Mouse (Mus musculus) intestine, embryonic 16.5 days (tissue): ENCODE results near the gene Cfdp1. TPM values are rescaled to one million over a fixed set of nuclear protein-coding genes. Genes with fewer than 3 reads are reported as not detected.

Experiments
- ATAC-seq: fragments of 200-750 bp; cut with Nextera tagmentation; 2 replicates; pipeline ENCODE4 v1.8.0; 2017; ENCODE audit warnings: moderate TSS enrichment, moderate library complexity
- H3K27ac ChIP-seq: fragments of 300-500 bp; sonication (generic); 2 replicates; pipeline ENCODE4 v1.5.1; 2014; ENCODE audit warnings: mild to moderate bottlenecking, low read length
- H3K27me3 ChIP-seq: fragments of 300-500 bp; sonication (generic); replicated peaks from 2 replicates; pipeline ENCODE4 v1.6.1; 2014; ENCODE audit warnings: low read length, control low read depth, mixed read lengths; ENCODE audit not compliant: control insufficient read depth, insufficient read depth
- H3K36me3 ChIP-seq: fragments of 300-500 bp; sonication (generic); 2 replicates; pipeline ENCODE4 v1.6.1; 2014; ENCODE audit warnings: low read length, control low read depth; ENCODE audit not compliant: control insufficient read depth, insufficient read depth
- H3K4me1 ChIP-seq: fragments of 300-500 bp; sonication (generic); 2 replicates; pipeline ENCODE4 v1.6.1; 2014; ENCODE audit warnings: low read length, control low read depth, mixed read lengths; ENCODE audit not compliant: control insufficient read depth, insufficient read depth
- H3K4me2 ChIP-seq: fragments of 300-500 bp; sonication (generic); 2 replicates; pipeline ENCODE4 v1.6.1; 2014; ENCODE audit warnings: low read depth, low read length, control low read depth
- H3K4me3 ChIP-seq: fragments of 300-500 bp; sonication (generic); 2 replicates; pipeline ENCODE4 v1.5.1; 2014; ENCODE audit warnings: mild to moderate bottlenecking, low read length
- H3K9ac ChIP-seq: fragments of 300-500 bp; sonication (generic); 2 replicates; pipeline ENCODE4 v1.6.1; 2014; ENCODE audit warnings: low read depth, low read length
- H3K9me3 ChIP-seq: fragments of 300-500 bp; sonication (generic); 2 replicates; pipeline ENCODE4 v1.6.1; 2016; ENCODE audit warnings: low read length, control low read depth; ENCODE audit not compliant: control insufficient read depth
- WGBS: fragments of 180-500 bp; shearing (Covaris S2); extraction: QIAGEN DNeasy Blood & Tissue Kit; methylation state at CpG from one replicate; pipeline ENCODE4 v1.1.7; 2014; 5-methylcytosine and 5-hydroxymethylcytosine counted together
- polyA plus RNA-seq: library from polyadenylated mRNA; unstranded; fragments of >200 nt; fragmentation: Nextera tagmentation; extraction: Ambion mirVana; gene quantifications from 2 replicates; pipeline ENCODE4 v1.2.1, GENCODE M21; 2015

Cfdp1 gene
- 156 and 179 TPM in 2 replicates for polyA plus RNA-seq

- H3K9ac ChIP-seq, result peak within 1 kb of the TSS; percentile 89
- under 1% methylated on average over 53 of the region's 53 CpGs for WGBS
- H3K4me3 ChIP-seq, result peak within 1 kb of the TSS; percentile 94
- ATAC-seq, result peak; percentile 100
- H3K36me3 ChIP-seq, result no peaks in the 10 kb centered on the region
- H3K4me1 ChIP-seq, result peaks cover 14% of the 10 kb centered on the region; the same call in 1 of the 2 replicates
- no peaks in the 10 kb centered on the region for H3K9me3 ChIP-seq
- H3K4me2 ChIP-seq, result peak within 1 kb of the TSS; percentile 86
- no peaks in the 10 kb centered on the region for H3K27me3 ChIP-seq
- H3K27ac ChIP-seq, result 0 out of 2 replicates have a peak within 1 kb of the TSS, but pooled peaks have one; percentile 1
These were observed at the start of gene Cfdp1 for GRCm38 (mm10) chr8:111853861-111854501. Cfdp1 (minus strand) TSS chr8:111854291.

GRCm38 (mm10) chr8:111902080-111902479 is 48.0 kb upstream of the Cfdp1 start:
- no peak overlapping the region for H3K4me3 ChIP-seq
- H3K4me2 ChIP-seq, result no peak overlapping the region
- H3K27ac ChIP-seq, result no peak overlapping the region
- 36% methylated on average over 5 of the region's 5 CpGs for WGBS
- no peaks in the 10 kb centered on the region for H3K9me3 ChIP-seq
- no peak overlapping the region for H3K9ac ChIP-seq
- no peak for ATAC-seq
- H3K27me3 ChIP-seq, result no peaks in the 10 kb centered on the region
- H3K4me1 ChIP-seq, result no peaks in the 10 kb centered on the region
- no peaks in the 10 kb centered on the region for H3K36me3 ChIP-seq

- no peak overlapping the region for H3K4me3 ChIP-seq
- H3K4me2 ChIP-seq, result no peak overlapping the region
- no peaks in the 10 kb centered on the region for H3K4me1 ChIP-seq
- no peaks in the 10 kb centered on the region for H3K36me3 ChIP-seq
- WGBS, result 40% methylated on average over 10 of the region's 10 CpGs
- H3K9me3 ChIP-seq, result no peaks in the 10 kb centered on the region
- H3K27me3 ChIP-seq, result no peaks in the 10 kb centered on the region
- H3K27ac ChIP-seq, result no peak overlapping the region
- no peak overlapping the region for H3K9ac ChIP-seq
- ATAC-seq, result no peak
These were observed 44.5 kb upstream of the Cfdp1 start for GRCm38 (mm10) chr8:111898586-111898985.

- no peak for ATAC-seq
- Histone ChIP-seq H3K9ac (no peak overlapping the region), H3K4me1 (peaks cover 7% of the 10 kb centered on the region), H3K27ac (no peak overlapping the region), H3K4me3 (no peak overlapping the region), H3K4me2 (no peak overlapping the region), H3K36me3 (no peaks in the 10 kb centered on the region), H3K9me3 (no peaks in the 10 kb centered on the region), H3K27me3 (peaks cover 12% of the 10 kb centered on the region)
- 85% methylated on average over 7 of the region's 7 CpGs for WGBS
These were observed 40.9 kb upstream of the Cfdp1 start for GRCm38 (mm10) chr8:111894955-111895354.

- Histone ChIP-seq H3K4me1 (peaks cover 7% of the 10 kb centered on the region), H3K27me3 (peaks cover 21% of the 10 kb centered on the region), H3K9me3 (no peaks in the 10 kb centered on the region), H3K27ac (no peak overlapping the region), H3K4me2 (no peak overlapping the region), H3K36me3 (no peaks in the 10 kb centered on the region), H3K4me3 (no peak overlapping the region), H3K9ac (no peak overlapping the region)
- ATAC-seq, result no peak; the same call in 1 of the 2 replicates
- WGBS, result 50% methylated on average over 5 of the region's 5 CpGs
These were observed 38.5 kb upstream of the Cfdp1 start for GRCm38 (mm10) chr8:111892615-111893014.

GRCm38 (mm10) chr8:111891983-111892382 is 37.9 kb upstream of the Cfdp1 start:
- no peak overlapping the region for H3K4me3 ChIP-seq
- peaks cover 21% of the 10 kb centered on the region for H3K27me3 ChIP-seq
- no peaks in the 10 kb centered on the region for H3K36me3 ChIP-seq
- 19% methylated on average over 8 of the region's 8 CpGs for WGBS
- peaks cover 7% of the 10 kb centered on the region for H3K4me1 ChIP-seq
- 0 out of 2 replicates have a peak overlapping the region, but pooled peaks have one; percentile 20 for H3K4me2 ChIP-seq
- no peaks in the 10 kb centered on the region for H3K9me3 ChIP-seq
- no peak overlapping the region for H3K9ac ChIP-seq
- ATAC-seq, result peak; percentile 70; the same call in 1 of the 2 replicates
- no peak overlapping the region for H3K27ac ChIP-seq

GRCm38 (mm10) chr8:111890911-111891303 is 36.8 kb upstream of the Cfdp1 start:
- Histone ChIP-seq H3K27ac (no peak overlapping the region), H3K4me2 (no peak overlapping the region), H3K9me3 (no peaks in the 10 kb centered on the region), H3K36me3 (no peaks in the 10 kb centered on the region), H3K4me3 (no peak overlapping the region), H3K27me3 (peaks cover 21% of the 10 kb centered on the region), H3K9ac (no peak overlapping the region), H3K4me1 (peaks cover 7% of the 10 kb centered on the region)
- 63% methylated on average over 6 of the region's 6 CpGs for WGBS
- no peak for ATAC-seq

GRCm38 (mm10) chr8:111889931-111890910 is 36.1 kb upstream of the Cfdp1 start:
- ATAC-seq, result no peak
- 14% methylated on average over 86 of the region's 86 CpGs for WGBS
- H3K4me1 ChIP-seq, result peaks cover 7% of the 10 kb centered on the region

GRCm38 (mm10) chr8:111888091-111888650 is 34.1 kb upstream of the Cfdp1 start:
- ATAC-seq, result 0 out of 2 replicates have a peak, but pooled peaks have one; percentile 19
- Histone ChIP-seq H3K4me3 (no peak overlapping the region), H3K36me3 (no peaks in the 10 kb centered on the region), H3K4me2 (no peak overlapping the region), H3K4me1 (peaks cover 7% of the 10 kb centered on the region), H3K9ac (no peak overlapping the region), H3K9me3 (no peaks in the 10 kb centered on the region), H3K27me3 (peaks cover 21% of the 10 kb centered on the region), H3K27ac (no peak overlapping the region)
- 36% methylated on average over 7 of the region's 7 CpGs for WGBS

More at GRCm38 (mm10) chr8:111889931-111890910, 36.1 kb upstream of the Cfdp1 start:
- peaks cover 21% of the 10 kb centered on the region for H3K27me3 ChIP-seq
- no peaks in the 10 kb centered on the region for H3K36me3 ChIP-seq
- H3K9ac ChIP-seq, result no peak overlapping the region
- peak overlapping the region; percentile 43 for H3K4me2 ChIP-seq
- H3K9me3 ChIP-seq, result no peaks in the 10 kb centered on the region
- peak overlapping the region; percentile 24; the same call in 1 of the 2 replicates for H3K4me3 ChIP-seq
- H3K27ac ChIP-seq, result no peak overlapping the region
